Mouse (Mus musculus): Measurements from ENCODE around the gene Dcdc2c. TPM values are rescaled to one million over a fixed set of nuclear protein-coding genes. Genes with fewer than 3 reads are reported as not detected.

The Dcdc2c gene
- under 1 TPM; 0.24 to 0.46 TPM for total RNA-seq (2023)

DNA sequence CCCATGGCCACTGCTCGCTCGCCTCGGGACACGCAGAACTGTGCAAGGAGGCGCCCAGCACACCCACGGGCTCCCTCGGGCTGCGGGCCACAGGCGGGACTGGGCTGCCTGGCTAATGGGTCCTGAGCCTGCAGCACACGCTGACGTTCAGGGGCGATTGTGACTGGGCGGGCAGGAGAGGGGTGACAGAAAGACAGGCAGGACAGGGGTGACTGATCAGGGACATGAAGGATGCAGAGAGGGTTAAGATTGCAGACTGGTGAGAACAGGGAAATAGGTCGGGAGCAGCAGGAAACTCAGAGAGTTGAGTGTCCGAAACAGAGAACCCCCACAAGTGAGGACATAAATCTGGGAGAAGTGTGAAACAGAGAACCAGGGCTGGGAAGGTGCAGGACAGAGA, at the start of gene Dcdc2c:
Gene Dcdc2c, minus strand, starts transcription at position 101 of the 400 bp plus-strand sequence.

DNA sequence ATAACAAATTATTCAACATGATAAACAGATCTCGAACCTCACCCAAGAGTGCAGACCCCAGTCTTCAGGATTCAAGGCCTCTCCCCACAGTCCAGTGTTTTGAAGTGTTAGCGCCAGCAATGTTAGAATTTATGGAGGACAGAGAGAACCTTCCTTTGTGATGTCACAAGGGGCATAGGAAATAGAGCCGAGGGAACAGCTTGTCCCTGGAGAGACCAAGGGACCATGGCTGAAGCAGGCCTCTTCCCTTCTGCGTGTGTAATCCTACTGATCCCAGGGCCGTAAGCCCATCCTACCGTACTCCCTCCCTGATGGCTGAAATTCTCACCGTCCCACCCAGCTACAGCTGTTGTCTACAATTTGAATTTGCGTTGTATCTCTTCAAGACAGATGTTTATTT, 30.2 kb upstream of the Dcdc2c start, which contains the start of gene Allc:
Gene Allc, minus strand, starts transcription at position 101 of the 400 bp plus-strand sequence.

Other genes with a start within 250 kb of the Dcdc2c start
- not detected for gene Allc, start 30.1 kb upstream of the Dcdc2c start, total RNA-seq (2023)
- not detected for gene Colec11, start 71.0 kb upstream of the Dcdc2c start, total RNA-seq (2023)
- gene Rps7, start 83.6 kb upstream of the Dcdc2c start, total RNA-seq (2023): 100 to 1,000 TPM; 298 to 346 TPM
- 10 to 100 TPM; 11.2 to 13.1 TPM for gene Rnaseh1, start 97.2 kb upstream of the Dcdc2c start, total RNA-seq (2023)
- gene Adi1, start 122.8 kb upstream of the Dcdc2c start, total RNA-seq (2023): 10 to 100 TPM in 1 of 2 experiments, 1 to 10 TPM in 1; 9.0 to 10.8 TPM
- 10 to 100 TPM; 22.1 to 23.6 TPM for gene Trappc12, start 198.1 kb upstream of the Dcdc2c start, total RNA-seq (2023)
- 10 to 100 TPM; 19.6 to 24.4 TPM for gene Eipr1, start 199.4 kb upstream of the Dcdc2c start, total RNA-seq (2023)

All from neutrophil, adult 83 days (primary cell).